Mouse (Mus musculus) stomach, embryonic 15.5 days (tissue): ENCODE results near the gene Ssx9. TPM values are rescaled to one million over a fixed set of nuclear protein-coding genes. Genes with fewer than 3 reads are reported as not detected.
"Not testable (repeated sequence)": the region's sequence is repeated elsewhere in the genome, so short reads cannot be mapped to it uniquely, and the experiment has no call there.

Experiments
- ATAC-seq: fragments of 200-750 bp; cut with Nextera tagmentation; 2 replicates; pipeline ENCODE4 v1.8.0; 2017; ENCODE audit warnings: low read depth, moderate number of reproducible peaks, moderate TSS enrichment; ENCODE audit not compliant: insufficient read depth, low FRiP score
- H3K27ac ChIP-seq: fragments of 300-500 bp; sonication (generic); 2 replicates; pipeline ENCODE4 v1.5.1; 2015; ENCODE audit warnings: mild to moderate bottlenecking, inconsistent platforms
- H3K27me3 ChIP-seq: fragments of 300-500 bp; sonication (generic); replicated peaks from 2 replicates; pipeline ENCODE4 v1.6.1; 2015; ENCODE audit warnings: inconsistent platforms
- H3K36me3 ChIP-seq: fragments of 300-500 bp; sonication (generic); 2 replicates; pipeline ENCODE4 v1.6.1; 2015; ENCODE audit warnings: inconsistent platforms
- H3K4me1 ChIP-seq: fragments of 300-500 bp; sonication (generic); 2 replicates; pipeline ENCODE4 v1.6.1; 2015; ENCODE audit warnings: inconsistent platforms
- H3K4me2 ChIP-seq: fragments of 300-500 bp; sonication (generic); 2 replicates; pipeline ENCODE4 v1.6.1; 2015; ENCODE audit warnings: mild to moderate bottlenecking, inconsistent platforms
- H3K4me3 ChIP-seq: fragments of 300-500 bp; sonication (generic); replicated peaks from 2 replicates; pipeline ENCODE4 v1.5.1; 2015; ENCODE audit warnings: inconsistent platforms
- H3K9ac ChIP-seq: fragments of 300-500 bp; sonication (generic); 2 replicates; pipeline ENCODE4 v1.6.1; 2015; ENCODE audit warnings: inconsistent platforms
- H3K9me3 ChIP-seq: fragments of 300-500 bp; sonication (generic); 2 replicates; pipeline ENCODE4 v1.6.1; 2016; ENCODE audit warnings: inconsistent platforms
- WGBS: fragments of 180-500 bp; shearing (Covaris S2); methylation state at CpG from one replicate; pipeline ENCODE4 v1.1.7; 2015; 5-methylcytosine and 5-hydroxymethylcytosine counted together
- polyA plus RNA-seq: library from polyadenylated mRNA; unstranded; fragments of >200 nt; fragmentation: Nextera tagmentation; extraction: Ambion mirVana; gene quantifications from 2 replicates; pipeline ENCODE4 v1.2.1, GENCODE M21; 2015

Ssx9 gene
- polyA plus RNA-seq, result not detected in 2 replicates

DNA sequence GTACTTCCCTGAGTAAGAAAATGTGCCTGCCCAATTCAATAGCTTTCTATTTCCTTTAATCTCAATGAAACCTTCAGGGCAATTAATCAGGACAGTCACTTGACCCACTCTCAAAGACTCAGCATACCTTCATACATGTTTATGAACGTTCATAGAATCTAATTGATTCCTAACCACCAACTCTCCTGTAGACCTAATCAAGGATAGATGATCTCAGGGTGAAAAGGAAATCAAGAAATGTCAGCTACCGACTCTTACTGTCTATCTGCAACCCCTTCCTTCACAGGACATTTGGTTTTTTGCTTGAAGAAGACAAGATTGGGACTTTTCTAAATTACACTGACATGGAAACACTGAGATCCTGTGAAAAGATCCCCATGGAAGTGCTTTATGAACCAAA lies at the start of gene Ssx9:
Gene Ssx9 (plus strand): TSS at position 301 of the 400 bp plus-strand sequence.
- H3K9me3 ChIP-seq, ATAC-seq, H3K4me2 ChIP-seq, H3K9ac ChIP-seq, H3K4me1 ChIP-seq, H3K27ac ChIP-seq, H3K27me3 ChIP-seq, H3K36me3 ChIP-seq, H3K4me3 ChIP-seq: not testable (repeated sequence)
- WGBS, result 57% methylated on average over 2 of the region's 2 CpGs

- H3K4me2 ChIP-seq, result no peak overlapping the region
- no peak overlapping the region for H3K9ac ChIP-seq
- no peaks in the 10 kb centered on the region for H3K9me3 ChIP-seq
- H3K4me3 ChIP-seq, result no peak overlapping the region
- ATAC-seq, result no peak
- H3K27ac ChIP-seq, result no peak overlapping the region
- 45% methylated on average over 5 of the region's 5 CpGs for WGBS
- H3K27me3 ChIP-seq, result no peaks in the 10 kb centered on the region
- no peaks in the 10 kb centered on the region for H3K4me1 ChIP-seq
- H3K36me3 ChIP-seq, result no peaks in the 10 kb centered on the region
These were observed 15.3 kb upstream of the Ssx9 start for GRCm38 (mm10) chrX:8732907-8733306.

GRCm38 (mm10) chrX:8803391-8803790 lies 55.2 kb downstream of the Ssx9 start, which contains the start of gene Ssxb5:
Gene Ssxb5 (plus strand): TSS chrX:8803691.
- H3K27ac ChIP-seq, H3K27me3 ChIP-seq, ATAC-seq, H3K4me3 ChIP-seq, H3K4me2 ChIP-seq, H3K9me3 ChIP-seq, H3K4me1 ChIP-seq, H3K36me3 ChIP-seq, H3K9ac ChIP-seq: not testable (repeated sequence)
- WGBS, result 72% methylated on average over 4 of the region's 4 CpGs

Other genes starting within 250 kb of the Ssx9 start
- gene Gm14459, start 223.5 kb upstream of the Ssx9 start, polyA plus RNA-seq, result not detected in 2 replicates
- not detected in 2 replicates for gene Ssxb6, start 200.2 kb upstream of the Ssx9 start, polyA plus RNA-seq
- gene Ssxb3, start 156.6 kb upstream of the Ssx9 start, polyA plus RNA-seq, result not detected in 2 replicates
- not detected in 2 replicates for gene Ssxb8, start 57.6 kb upstream of the Ssx9 start, polyA plus RNA-seq
- not detected in 2 replicates for gene Ssxb5, start 55.3 kb downstream of the Ssx9 start, polyA plus RNA-seq
- gene Gm6592, start 95.6 kb downstream of the Ssx9 start, polyA plus RNA-seq, result not detected in 2 replicates
- not detected in 2 replicates for gene Gm5751, start 125.8 kb downstream of the Ssx9 start, polyA plus RNA-seq
- 3.9 and 4.1 TPM in 2 replicates for gene B630019K06Rik, start 143.9 kb downstream of the Ssx9 start, polyA plus RNA-seq
- gene Fthl17b, start 214.5 kb downstream of the Ssx9 start, polyA plus RNA-seq, result not detected in 2 replicates
- not detected in 2 replicates for gene Fthl17c, start 228.1 kb downstream of the Ssx9 start, polyA plus RNA-seq
- gene Fthl17d, start 238.3 kb downstream of the Ssx9 start, polyA plus RNA-seq, result not detected in 2 replicates